Mouse (Mus musculus): ENCODE results near the gene Pde1b. TPM values are rescaled to one million over a fixed set of nuclear protein-coding genes. Genes with fewer than 3 reads are reported as not detected.
A peak's percentile ranks its signal among the peaks of the same experiment; 100 is the strongest.

Pde1b gene
- polyA plus RNA-seq, 1 experiment from 2014 or later = 91.0 TPM

DNA sequence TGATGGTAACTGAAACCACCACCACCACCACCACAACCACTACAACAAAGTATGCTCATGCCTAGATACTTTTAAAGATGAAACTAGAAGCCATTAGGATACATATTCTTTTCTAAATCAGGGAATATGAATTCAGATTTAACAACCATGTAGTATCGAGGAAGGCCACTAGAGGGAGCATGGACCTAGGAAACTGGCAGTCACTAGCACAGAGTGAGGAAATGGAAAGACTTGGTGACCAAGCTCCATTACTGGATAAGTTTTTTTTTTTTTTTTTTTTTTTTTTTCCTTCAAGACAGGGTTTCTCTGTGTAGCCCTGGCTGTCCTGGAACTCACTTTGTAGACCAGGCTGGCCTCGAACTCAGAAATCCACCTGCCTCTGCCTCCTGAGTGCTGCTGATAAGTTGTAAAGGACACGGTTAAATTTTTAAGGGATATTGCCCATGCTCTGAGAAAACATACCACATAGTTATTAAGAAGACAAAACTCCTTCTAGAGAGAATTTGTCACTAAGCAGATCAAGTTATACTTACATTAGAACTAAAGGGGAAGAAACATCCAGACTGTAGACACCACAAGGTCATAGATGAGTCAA is 49.4 kb downstream of the Pde1b start:
- Histone ChIP-seq H3K4me3 (ENCODE audit: low read length) (no peak overlapping the region), H3K4me1 (ENCODE audit: control insufficient read depth, insufficient read depth, low read depth, low read length) (no peaks in the 10 kb centered on the region), H3K9me3 (ENCODE audit: control insufficient read depth, low read length) (no peaks in the 10 kb centered on the region), H3K36me3 (ENCODE audit: control insufficient read depth, insufficient read depth, low read length) (no peaks in the 10 kb centered on the region), H3K27ac (ENCODE audit: low read depth, low read length) (no peak overlapping the region), H3K4me2 (ENCODE audit: low read length) (no peak overlapping the region), H3K27me3 (replicated peaks; ENCODE audit: control insufficient read depth, insufficient read depth, low read length) (no peaks in the 10 kb centered on the region), H3K9ac (ENCODE audit: low read depth, low read length) (no peak overlapping the region)
- WGBS = 47% methylated on average over 3 of the region's 3 CpGs
- ATAC-seq = peak; percentile 52; the same call in 1 of the 2 replicates

DNA sequence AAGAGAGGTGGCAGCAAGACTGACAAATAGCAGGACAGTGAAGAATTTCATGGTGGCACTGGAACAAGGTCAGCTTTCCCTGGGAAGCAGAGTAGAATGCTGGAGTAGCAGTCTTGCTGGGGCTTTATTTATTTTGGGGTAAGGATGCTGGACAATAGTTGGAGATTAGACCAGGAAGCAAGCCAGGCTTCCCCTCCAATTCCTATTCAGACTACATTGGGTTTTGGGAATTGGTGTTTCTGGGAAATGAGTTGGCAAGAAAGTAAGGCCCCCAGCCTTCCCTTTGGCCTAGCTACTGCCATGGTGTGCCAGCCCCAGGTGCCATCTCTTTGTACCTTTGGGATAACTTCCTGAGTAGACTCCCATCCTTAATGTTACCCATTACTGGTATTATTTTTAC is 62.1 kb downstream of the Pde1b start, which contains the start of gene Glycam1:
Gene Glycam1, minus strand, starts transcription at position 101 of the 400 bp plus-strand sequence.
- no peak for ATAC-seq
- H3K9me3 ChIP-seq (ENCODE audit: control insufficient read depth, low read length) = no peaks in the 10 kb centered on the region
- no peaks in the 10 kb centered on the region for H3K36me3 ChIP-seq (ENCODE audit: control insufficient read depth, insufficient read depth, low read length)
- H3K4me1 ChIP-seq (ENCODE audit: control insufficient read depth, insufficient read depth, low read depth, low read length) = no peaks in the 10 kb centered on the region
- H3K27me3 ChIP-seq (replicated peaks; ENCODE audit: control insufficient read depth, insufficient read depth, low read length) = no peaks in the 10 kb centered on the region
- H3K27ac ChIP-seq (ENCODE audit: low read depth, low read length) = no peak within 1 kb of the TSS
- H3K4me3 ChIP-seq (ENCODE audit: low read length) = no peak within 1 kb of the TSS
- no peak within 1 kb of the TSS for H3K4me2 ChIP-seq (ENCODE audit: low read length)
- H3K9ac ChIP-seq (ENCODE audit: low read depth, low read length) = no peak within 1 kb of the TSS

Other genes starting within 250 kb of the Pde1b start
- gene Nfe2, start 244.6 kb upstream of the Pde1b start, polyA plus RNA-seq (2015; fragmentation: Nextera tagmentation; extraction: Ambion mirVana) = 0.65 and 0.69 TPM in 2 replicates
- 207 and 209 TPM in 2 replicates for gene Copz1, start 230.3 kb upstream of the Pde1b start, polyA plus RNA-seq (2015; fragmentation: Nextera tagmentation; extraction: Ambion mirVana)
- 0.34 and 0.42 TPM in 2 replicates for gene Gpr84, start 192.4 kb upstream of the Pde1b start, polyA plus RNA-seq (2015; fragmentation: Nextera tagmentation; extraction: Ambion mirVana)
- gene Zfp385a, start 162.9 kb upstream of the Pde1b start, polyA plus RNA-seq (2015; fragmentation: Nextera tagmentation; extraction: Ambion mirVana) = 20.1 and 24.7 TPM in 2 replicates
- gene Itga5, start 136.3 kb upstream of the Pde1b start, polyA plus RNA-seq (2015; fragmentation: Nextera tagmentation; extraction: Ambion mirVana) = 6.3 and 8.6 TPM in 2 replicates
- gene Gtsf1, start 72.6 kb upstream of the Pde1b start, polyA plus RNA-seq (2015; fragmentation: Nextera tagmentation; extraction: Ambion mirVana) = 0.31 TPM in 1 of 2 replicates, not detected in the other
- 0.45 and 1.0 TPM in 2 replicates for gene Gtsf2, start 54.6 kb upstream of the Pde1b start, polyA plus RNA-seq (2015; fragmentation: Nextera tagmentation; extraction: Ambion mirVana)
- 1.7 and 1.9 TPM in 2 replicates for gene Nckap1l, start 49.2 kb upstream of the Pde1b start, polyA plus RNA-seq (2015; fragmentation: Nextera tagmentation; extraction: Ambion mirVana)
- gene Ppp1r1a, start 35.0 kb downstream of the Pde1b start, polyA plus RNA-seq (2015; fragmentation: Nextera tagmentation; extraction: Ambion mirVana) = 143 and 161 TPM in 2 replicates
- gene Glycam1, start 62.0 kb downstream of the Pde1b start, polyA plus RNA-seq (2015; fragmentation: Nextera tagmentation; extraction: Ambion mirVana) = not detected in 2 replicates